Mouse (Mus musculus) frontal cortex, postnatal 25 days (tissue): ENCODE data around the gene Numbl.

ENCODE experiments used
- DNase-seq, 2 experiments: peaks; one replicate each; pipeline ENCODE4 v3.0.0; 2022; ENCODE audit warnings: low spot score in 2 of 2

The Numbl gene

DNA sequence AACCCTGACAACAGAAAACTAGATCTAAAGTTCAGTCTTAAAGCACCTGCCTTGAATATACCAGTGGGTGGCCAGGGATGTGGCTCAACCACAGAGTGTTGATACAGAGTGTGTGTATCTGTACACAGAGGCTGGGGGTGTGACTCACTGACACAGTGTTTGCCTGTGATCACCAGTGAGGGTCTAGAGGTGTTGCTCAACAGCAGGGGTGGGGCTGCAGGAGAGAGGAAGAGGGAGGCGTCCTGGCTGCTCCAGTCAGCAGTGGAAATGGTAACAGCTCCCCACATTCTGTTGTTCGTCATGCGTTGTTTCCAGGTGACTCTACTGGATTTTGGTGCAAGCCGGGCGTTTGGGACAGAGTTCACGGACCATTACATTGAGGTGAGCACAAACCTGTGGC, 6.3 kb upstream of the Numbl start:
- no peak for DNase-seq

DNA sequence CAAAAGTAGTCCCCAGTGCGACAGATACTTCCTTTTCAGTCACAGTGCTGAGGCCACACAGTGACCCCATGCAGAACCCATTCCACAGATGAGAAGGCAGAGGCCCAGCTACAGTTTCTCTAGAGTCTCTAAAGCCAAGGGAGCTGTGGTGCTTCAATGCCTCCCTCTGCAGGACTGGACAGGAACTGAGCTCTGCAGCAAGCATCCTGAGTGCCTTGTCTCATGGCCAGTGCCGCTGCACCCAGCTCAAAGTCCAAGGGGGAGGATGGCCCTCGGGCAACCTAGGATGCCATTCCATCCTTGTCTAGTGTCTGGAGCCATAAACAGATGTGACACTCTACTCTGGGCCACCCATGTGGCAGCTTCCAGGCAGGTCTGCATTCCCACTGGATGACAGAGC, 2.5 kb upstream of the Numbl start:
- DNase-seq = no peak

DNA sequence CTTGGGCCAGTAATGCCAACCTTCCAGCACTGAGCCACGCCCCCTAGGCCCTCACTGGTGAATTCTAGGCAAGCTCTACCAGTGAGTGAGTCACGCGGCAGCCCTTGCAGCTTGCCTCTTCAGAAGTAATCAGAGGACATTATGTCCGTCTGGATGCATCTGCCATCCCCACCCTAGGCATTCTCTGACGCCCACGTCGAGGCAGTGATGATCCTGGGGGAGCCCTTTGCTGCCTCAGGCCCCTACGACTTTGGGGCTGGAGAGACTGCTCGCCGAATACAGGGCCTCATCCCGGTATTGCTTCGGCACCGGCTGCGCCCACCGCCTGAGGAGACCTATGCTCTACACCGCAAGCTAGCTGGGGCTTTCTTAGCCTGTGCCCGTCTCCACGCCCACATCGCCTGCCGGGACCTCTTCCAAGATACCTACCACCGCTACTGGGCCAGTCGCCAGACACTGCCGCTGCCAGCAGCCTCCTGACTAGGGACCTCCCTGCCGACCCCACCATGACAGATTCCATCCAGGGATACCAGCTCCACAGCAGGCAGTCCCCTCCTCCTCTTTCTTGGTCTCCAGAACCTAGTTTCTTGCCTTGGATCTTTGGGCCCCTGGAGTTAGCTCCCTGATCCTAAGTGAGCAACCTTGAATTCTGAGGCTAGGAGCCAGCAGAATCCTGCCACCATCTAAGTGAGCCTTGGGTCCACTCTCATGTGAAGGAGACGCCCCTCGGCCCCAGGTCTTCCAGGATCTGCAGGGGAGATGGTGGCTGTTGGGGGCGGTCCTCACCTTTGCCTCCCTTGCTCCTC, 984 bp upstream of the Numbl start:
- DNase-seq = peak; percentile 56 to 73

DNA sequence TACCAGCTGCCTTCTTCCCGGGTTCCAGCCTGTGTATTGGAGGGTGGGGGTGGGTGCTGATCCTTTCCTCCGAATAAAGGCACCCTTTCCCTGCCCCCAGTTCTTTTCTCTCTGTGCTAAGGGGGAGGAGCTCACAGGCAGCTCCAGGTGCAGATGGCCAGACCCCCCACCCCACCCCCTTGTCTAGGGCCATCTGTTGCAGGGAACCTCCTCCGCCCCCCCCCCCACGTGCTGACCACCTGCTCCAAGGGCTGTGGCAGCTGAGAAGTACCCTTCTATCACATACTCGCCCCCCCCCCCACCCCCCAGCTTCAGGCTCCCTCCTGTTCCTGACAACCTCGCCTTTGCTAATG, 405 bp upstream of the Numbl start:
- DNase-seq = no peak

DNA sequence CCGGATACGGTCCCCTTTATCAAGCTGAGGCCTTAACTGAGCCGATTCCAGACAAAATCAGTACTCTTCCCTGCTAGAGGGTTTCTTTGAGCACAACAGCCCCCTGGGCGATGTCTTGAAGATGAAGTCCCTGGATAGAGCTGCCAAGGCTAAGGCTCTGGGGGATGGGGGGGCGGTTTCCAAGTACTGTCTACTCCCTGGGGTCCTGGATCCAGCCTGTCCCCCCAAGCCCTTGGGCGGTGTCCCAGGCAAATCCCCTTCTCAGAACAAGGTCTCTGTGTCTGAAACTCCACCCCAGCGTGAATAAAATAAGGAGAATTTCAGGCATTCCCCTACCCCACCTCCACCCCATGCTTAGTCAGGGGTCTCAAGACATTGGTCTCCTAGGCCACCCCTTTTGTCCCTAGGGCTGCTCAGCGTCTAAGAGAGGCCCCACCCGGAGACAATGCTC, 1.1 kb downstream of the Numbl start:
- DNase-seq = no peak

DNA sequence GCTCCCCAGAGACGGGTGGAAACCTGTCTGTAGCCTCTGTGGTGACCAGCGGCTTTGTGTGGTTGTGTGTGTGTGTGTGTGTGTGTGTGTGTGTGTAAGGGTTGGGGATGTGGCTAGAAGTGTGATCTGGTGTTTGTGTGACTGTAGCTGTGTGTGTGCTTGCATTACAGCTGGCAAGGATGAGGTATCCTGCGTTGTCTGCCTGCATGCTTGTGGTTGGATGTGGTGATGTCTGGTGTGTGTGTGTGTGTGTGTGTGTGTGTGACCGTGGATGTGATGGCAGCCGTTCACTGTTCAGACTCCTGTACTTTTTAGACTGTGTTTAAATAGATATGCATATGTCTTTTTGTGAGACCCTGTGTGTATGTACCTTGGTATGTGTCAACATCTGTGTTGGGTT, 1.5 kb downstream of the Numbl start:
- no peak for DNase-seq

DNA sequence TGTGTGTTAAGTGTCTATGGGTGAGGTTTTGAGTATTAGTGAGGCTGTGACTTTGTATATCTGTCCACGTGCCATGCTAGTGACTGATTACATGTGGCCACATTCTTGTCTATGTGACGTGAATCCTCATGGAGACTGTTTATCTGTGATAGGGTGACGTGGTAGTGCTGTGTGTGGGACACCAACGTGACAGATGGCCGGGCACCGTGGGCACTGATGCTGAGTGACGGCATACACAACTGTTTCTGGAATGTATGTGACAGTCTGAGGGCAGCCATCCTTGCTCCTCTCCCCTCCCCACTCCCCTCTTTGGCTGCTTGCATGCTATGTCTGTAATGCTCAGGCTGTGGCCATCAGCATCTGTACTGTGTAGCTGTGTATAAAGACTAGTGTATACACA, 2.6 kb downstream of the Numbl start:
- DNase-seq = no peak

DNA sequence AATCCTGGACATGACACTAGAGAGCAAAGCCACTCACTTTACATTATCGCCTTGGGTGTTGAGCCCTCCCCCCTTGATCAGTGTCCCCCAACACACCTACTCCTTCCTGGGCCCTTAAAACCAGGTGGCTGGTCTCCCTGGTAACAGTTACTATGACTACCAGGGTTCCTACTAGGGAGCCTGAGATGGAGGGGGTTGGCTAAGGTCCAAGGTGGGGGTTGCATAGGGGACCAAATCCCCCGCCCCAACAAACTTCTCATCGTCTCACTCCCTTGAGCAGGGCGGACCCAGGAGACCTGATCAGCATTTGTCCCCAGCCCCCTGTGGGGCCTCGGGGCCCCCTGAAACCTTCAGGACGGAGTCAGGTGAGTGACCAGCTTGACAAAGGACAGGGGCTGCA, 3.7 kb downstream of the Numbl start:
- DNase-seq = no peak

DNA sequence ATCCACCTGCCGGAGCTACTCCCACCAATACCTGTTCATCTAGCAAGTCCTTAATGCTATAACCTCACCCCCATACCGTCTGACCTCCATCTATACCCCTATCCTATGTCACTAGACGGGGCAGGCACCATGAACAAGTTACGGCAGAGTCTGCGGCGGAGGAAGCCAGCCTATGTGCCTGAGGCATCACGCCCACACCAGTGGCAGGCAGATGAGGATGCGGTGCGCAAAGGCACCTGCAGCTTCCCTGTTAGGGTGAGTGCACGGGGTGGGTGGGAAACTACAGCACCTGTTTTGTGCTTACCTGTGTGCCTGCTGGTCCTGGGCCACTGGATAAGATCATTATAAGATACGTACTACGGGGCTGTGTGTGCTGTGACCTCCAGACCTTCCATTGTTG, 6.5 kb downstream of the Numbl start:
- no peak for DNase-seq

DNA sequence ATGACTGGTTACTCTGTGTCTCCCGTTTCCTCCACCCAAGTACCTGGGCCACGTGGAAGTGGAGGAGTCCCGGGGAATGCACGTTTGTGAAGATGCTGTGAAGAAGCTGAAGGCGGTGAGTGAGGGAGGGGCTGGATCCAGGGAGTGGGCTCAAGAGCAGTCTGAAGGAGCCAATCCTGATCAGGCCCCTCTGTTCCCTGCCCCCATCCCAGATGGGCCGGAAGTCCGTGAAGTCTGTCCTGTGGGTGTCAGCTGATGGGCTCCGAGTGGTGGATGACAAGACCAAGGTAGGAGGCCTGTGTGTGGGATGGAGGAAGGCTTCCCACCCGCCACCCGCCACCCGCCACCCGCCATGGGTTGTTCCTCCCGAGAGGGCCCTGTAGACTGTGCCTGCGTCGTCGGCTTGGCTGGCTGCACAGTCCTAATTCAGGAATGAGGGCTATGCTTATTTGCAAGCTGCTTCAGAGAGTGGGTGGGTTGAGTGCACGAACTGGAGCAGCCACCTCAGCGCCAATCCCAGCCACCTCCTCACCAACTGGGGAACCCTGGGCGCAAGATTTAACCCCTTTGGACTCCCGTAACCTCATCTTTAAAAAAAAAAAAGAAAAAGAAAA, 8.4 kb downstream of the Numbl start:
- DNase-seq = peak; percentile 54 to 66

DNA sequence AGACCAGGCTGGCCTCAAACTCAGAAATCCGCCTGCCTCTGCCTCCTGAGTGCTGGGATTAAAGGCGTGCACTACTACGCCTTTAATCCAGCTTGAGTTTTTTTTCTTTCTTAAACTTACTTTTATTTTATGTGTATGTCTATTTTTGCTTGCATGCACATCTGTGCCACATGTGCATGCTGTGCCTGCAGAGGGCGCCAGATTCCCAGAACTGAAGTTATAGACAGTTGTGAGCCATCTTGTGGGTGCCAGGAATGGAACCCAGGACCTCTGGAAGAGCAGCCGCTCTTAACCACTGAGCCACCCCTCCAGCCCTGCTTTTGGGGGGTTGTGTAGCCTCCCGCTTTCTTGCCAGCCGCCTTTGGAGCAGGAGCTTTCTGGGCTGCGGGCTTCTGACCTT, 13.2 kb downstream of the Numbl start:
- no peak for DNase-seq

DNA sequence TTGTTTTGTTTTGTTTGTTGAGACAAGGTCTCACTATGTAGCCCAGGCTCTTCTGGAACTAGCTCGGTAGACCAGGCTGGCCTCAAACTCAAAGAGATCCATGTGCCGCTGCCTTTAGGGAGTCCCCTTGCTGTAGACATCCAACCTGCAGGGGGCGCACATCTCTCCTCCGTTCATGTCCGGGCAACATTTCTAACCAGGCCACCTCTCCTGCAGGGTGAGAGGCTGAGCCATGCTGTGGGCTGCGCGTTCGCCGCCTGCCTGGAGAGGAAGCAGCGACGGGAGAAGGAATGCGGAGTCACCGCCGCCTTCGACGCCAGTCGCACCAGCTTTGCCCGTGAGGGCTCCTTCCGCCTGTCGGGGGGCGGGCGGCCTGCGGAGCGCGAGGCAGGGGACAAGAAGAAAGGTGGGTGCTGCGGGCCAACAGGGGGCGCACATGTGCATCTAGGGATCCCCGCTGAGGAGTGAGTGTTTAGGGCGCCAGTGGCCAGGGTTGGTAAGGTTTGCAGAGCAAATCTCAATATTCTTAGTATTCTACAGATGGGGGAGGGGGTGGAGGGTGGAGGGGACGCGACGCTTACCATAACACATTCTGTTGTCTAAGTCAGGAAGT, 15.6 kb downstream of the Numbl start:
- DNase-seq = no peak

DNA sequence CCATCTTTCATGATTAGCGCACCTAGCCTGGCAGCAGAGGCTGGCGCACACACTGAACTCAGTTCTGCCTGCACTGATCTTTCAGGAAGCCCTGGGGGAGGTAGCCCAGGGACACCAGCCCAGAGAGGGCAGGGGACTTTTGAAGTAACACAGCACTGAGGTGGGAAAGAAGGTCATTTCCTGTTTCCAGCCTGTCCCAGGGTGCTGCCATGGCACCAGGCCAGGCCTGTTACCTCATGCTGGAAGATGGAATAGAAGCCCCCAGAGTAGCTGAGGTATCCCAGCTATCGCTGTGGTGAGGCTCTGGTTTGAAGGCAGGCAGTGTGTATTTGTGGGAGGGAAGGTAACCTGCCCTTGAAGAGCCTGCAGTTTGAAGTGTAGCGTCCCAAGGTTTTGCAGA, 16.7 kb downstream of the Numbl start:
- DNase-seq = no peak

DNA sequence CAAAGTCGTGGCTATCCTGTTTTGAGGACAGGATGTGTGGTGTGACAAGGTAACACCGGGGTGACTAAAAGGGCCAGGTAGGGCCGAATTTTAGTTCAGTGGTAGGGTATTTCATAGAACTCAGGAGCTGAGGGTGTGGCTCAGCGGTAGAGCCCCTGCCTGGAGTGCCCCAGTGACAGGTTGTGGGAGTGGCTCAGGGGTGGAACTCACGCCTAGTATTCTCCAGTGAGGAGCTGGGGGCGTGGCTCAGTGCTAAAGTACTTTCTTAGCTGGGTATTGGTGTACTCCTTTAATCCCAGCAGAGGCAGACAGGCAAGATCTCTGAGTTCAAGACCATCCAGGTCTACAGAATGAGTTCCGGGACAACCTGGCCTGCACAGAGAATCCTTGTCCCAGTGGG, 17.8 kb downstream of the Numbl start:
- DNase-seq = no peak

DNA sequence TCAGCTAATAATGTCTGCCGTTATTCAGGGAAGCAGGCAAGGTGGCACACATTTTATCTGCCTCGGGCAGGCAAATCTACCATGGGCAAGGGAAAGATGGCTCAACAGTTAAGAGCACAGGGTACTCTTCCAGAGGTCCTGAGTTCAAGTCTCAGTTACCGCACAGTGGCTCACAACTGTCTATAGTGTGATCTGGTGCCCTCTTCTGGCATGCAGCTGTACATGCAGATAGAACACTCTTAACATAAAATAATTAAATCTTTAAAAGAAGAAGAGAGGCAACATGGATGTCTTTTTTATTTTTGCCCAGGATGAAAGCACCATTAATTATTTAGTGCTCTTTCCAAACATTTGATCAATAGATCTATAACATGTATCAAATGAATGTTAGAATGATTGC, 19.0 kb downstream of the Numbl start:
- no peak for DNase-seq

DNA sequence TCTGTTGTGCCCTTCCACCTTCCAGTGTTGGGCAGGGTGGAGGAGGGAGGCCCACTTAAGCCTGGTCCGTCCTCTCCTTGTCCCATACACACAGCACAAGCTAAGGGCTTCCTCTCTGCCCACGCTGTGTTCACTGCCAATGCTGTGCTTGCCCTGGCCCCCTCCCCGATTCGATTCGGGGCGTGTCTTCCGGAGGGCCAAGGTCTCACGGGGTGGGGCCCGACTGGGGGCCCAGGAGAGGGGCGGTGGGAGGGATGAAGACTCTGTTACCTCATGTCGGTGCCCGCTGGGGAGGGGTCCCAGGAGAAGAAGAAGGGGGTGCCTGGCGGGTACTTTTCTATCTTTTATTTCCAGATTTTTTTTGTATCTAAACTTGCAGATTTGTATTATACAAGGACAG, 23.5 kb downstream of the Numbl start:
- DNase-seq = no peak

DNA sequence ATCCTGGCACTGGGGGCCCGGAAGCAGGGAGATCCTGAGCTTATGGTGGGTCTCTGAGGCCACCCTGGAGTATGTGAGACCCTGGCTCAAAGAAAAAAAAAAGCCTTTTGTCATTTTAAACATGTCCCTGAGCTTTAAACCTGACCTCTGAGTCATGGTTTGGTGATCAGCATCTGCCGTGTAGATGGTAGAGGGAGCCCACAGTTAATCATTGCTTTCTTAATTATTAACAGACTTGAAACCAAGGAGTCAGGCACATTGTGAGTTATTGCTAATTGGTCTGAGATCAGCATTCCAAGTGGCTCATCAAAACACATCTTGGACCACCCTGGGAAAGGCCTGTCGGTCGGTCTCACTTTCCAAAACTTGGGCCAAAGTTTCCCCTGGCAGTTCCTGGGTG, 24.0 kb downstream of the Numbl start:
- DNase-seq = no peak

DNA sequence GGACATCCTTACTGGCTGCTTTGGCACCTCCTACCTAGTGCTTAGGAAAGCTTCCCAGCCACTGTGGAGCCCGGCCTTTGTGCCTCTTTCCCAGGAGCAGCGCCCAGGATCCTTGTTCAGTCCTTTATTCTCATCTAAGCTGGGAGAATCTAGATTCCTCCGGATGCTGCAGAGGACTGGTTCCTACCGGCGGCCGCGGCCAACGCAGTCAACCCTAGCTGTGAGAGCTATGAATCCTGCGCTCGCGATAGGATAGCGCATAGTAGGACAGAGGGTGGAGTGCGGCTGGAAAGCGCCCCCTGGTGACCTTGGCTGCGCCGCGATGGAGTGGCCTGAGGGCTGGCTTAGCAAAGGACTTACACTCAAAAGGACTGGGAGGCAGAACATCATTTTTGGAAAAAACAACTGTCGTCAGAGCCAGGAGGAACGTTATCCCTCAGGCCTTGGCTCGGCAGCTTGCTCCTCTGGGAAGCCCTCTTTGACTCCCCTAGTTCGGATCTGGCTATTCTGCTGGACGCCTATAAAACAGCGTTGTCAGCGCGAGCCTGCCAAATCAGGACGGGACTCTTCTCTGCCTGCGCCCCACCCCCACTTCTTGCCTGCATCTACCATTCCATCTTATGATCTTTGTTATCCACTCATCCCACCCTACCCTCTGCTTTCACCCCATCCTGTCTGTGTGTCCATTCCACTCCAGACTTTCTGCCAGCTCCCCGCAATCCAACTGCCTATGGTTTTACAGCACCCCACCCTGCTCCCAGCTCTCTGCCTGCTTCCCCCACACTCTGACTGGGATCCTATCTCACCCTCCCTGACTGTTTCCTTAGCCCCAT, 26.8 kb downstream of the Numbl start:
- DNase-seq = no peak

DNA sequence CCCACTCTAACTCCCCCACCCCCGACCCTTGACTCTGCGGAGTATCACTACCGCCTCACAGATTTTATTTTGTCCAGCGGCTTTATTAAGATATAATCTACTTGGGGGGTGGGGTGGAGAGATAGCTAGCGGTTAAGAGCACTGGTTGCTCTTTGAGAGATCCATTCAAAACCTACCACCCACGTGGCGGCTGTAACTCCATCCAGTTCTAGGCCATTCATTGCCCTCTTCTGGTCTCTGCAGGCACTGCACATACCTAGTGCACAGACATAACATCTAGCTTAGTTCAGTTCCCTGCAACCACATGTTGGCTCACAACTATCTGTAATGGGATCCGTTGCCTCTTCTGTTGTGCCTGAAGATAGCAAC, 27.4 kb downstream of the Numbl start:
- peak in 1 of 2 experiments; percentile 37 for DNase-seq

DNA sequence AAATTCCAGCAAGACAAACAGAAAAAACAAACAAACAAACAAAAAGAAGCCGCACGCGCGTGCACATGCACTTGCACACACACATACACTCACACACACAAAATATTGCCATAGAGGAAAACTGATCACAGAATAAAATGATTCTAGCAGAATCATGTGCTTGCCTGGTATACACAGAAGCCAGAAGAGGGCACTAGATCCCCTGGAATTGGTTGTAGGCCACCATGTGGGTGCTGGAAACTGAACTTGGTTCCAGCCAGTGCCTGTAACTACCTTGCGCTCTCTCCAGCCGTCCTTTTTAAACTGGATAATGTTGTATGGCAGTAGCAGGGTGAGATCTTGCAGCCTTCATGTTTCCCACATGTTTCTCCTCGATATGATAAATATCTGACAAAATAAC, 30.5 kb downstream of the Numbl start:
- no peak for DNase-seq

DNA sequence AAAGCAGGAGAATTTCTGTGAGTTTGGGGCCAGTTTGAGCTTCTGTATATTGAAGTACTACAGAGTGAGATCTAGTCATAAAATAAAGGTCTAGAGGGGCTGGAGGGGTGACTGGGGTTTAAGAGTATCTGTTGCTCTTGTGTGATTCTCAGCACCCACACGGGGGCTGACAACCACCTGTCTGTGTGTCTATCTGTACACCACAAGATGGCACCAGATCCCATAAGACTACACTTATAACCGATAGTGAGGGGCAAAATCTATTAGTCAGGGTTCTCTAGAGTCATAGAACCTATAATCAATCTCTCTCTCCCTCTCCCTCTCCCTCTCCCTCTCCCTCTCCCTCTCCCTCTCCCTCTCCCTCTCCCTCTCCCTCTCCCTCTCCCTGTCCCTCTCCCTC, 32.3 kb downstream of the Numbl start:
- DNase-seq = no peak

DNA sequence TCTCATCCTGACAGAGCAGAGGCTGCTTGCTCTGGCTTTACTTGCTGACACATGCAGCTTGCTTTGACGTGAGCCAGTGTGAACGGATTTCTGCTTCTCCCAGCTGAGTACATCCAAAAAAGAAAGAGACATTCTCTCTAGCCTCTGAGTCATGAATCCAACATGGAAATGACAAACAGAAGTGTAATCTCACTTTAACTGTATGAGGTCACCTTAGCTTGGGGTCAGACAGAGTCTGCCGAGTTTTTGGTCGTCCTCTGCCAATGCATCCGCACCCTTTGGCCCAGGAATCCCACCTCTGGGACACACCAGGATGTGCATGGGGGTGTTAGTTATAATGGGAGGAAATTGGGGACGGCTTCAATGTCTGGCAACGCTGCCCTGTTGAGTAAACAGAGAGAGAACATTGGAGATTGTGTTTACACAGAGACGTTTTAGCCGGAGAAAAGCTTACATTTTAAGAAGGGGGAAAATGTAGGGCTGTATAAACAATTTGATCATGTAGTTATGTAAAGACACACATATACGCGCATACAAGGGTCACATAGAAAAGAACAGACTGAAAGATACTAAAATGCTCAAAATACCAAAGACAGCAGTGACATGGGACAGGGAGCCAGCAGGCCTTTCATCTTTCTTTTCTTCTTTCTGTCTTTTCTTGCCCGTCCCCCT, 33.7 kb downstream of the Numbl start:
- no peak for DNase-seq
